Mouse (Mus musculus) erythroblast, embryonic 14.5 days (primary cell): ENCODE measurements around the gene Exosc10.

Experiments used
- GATA1 ChIP-seq: IDR thresholded peaks from 2 replicates; pipeline ENCODE4 v1.6.1; 2012; ENCODE audit warnings: low read length, inconsistent platforms, mixed read lengths
- TAL1 ChIP-seq: IDR thresholded peaks from 3 replicates; pipeline ENCODE4 v1.6.1; 2012; ENCODE audit warnings: low read length, inconsistent platforms, mixed read lengths

DNA sequence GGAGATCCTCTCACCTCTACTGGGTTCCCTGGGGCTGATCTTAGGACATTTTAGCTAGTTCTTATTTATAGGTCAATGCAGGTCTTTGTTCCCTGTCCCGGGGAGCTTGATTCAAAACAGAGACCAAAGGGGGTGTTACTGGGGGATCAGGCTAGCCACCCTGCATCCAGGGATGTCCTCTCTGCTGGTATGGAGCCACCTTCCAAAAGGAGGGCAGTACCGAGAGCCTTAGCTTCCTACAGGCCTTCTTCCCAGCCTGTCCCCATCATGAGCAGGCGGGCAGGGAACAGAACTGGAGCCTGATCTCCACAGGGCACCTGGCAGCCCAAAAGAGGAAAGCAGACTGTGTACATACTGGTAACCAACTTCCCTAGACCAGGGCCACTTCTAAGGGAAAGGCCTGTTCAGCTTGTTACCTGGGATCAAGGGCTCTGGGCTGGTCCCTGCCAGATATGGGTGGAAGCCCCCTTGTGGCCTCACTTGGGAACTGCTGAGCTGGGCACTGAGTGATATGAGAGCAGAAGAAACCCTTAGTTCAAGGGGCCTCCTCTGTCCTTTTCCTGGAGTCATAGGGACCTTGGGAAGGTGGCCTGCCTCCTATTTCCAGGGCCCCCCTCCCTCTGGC, 46.4 kb downstream of the Exosc10 start:
- TF ChIP-seq GATA1: no peak
- TF ChIP-seq TAL1: no peak
